Mouse (Mus musculus) limb, embryonic 13.5 days (tissue): ENCODE measurements around the gene Pip4k2c. TPM values are rescaled to one million over a fixed set of nuclear protein-coding genes. Genes with fewer than 3 reads are reported as not detected.

Experiments used
- ATAC-seq: fragments of 200-750 bp; cut with Nextera tagmentation; 2 replicates; pipeline ENCODE4 v1.8.0; 2017; ENCODE audit warnings: low read depth, moderate number of reproducible peaks, moderate TSS enrichment; ENCODE audit not compliant: low FRiP score
- H3K27ac ChIP-seq: fragments of 300-500 bp; sonication (generic); 2 replicates; pipeline ENCODE4 v1.5.1; 2015; ENCODE audit warnings: inconsistent platforms, mild to moderate bottlenecking, moderate library complexity
- H3K27me3 ChIP-seq: fragments of 300-500 bp; sonication (generic); 2 replicates; pipeline ENCODE4 v1.6.1; 2015; ENCODE audit warnings: mild to moderate bottlenecking, inconsistent platforms
- H3K36me3 ChIP-seq: fragments of 300-500 bp; sonication (generic); 2 replicates; pipeline ENCODE4 v1.6.1; 2015; ENCODE audit warnings: inconsistent platforms, mild to moderate bottlenecking, moderate library complexity
- H3K4me1 ChIP-seq: fragments of 300-500 bp; sonication (generic); 2 replicates; pipeline ENCODE4 v1.6.1; 2015; ENCODE audit warnings: inconsistent platforms
- H3K4me2 ChIP-seq: fragments of 300-500 bp; sonication (generic); replicated peaks from 2 replicates; pipeline ENCODE4 v1.6.1; 2015; ENCODE audit warnings: inconsistent platforms, mild to moderate bottlenecking, moderate library complexity
- H3K4me3 ChIP-seq: fragments of 300-500 bp; sonication (generic); 2 replicates; pipeline ENCODE4 v1.5.1; 2015; ENCODE audit warnings: moderate library complexity, mild to moderate bottlenecking, inconsistent platforms
- H3K9ac ChIP-seq: fragments of 300-500 bp; sonication (generic); 2 replicates; pipeline ENCODE4 v1.6.1; 2015; ENCODE audit warnings: mild to moderate bottlenecking, inconsistent platforms
- H3K9me3 ChIP-seq: fragments of 300-500 bp; sonication (generic); 2 replicates; pipeline ENCODE4 v1.6.1; 2016; ENCODE audit warnings: inconsistent platforms
- WGBS: fragments of 180-500 bp; shearing (Covaris S2); methylation state at CpG from one replicate; pipeline ENCODE4 v1.1.7; 2015; 5-methylcytosine and 5-hydroxymethylcytosine counted together
- polyA plus RNA-seq: library from polyadenylated mRNA; unstranded; fragments of >200 nt; fragmentation: Nextera tagmentation; extraction: Ambion mirVana; gene quantifications from 2 replicates; pipeline ENCODE4 v1.2.1, GENCODE M21; 2015

Gene Pip4k2c
- polyA plus RNA-seq, 1 experiment from 2014 or later, result 29.1 TPM

GRCm38 (mm10) chr10:127186451-127186850 is 24.9 kb downstream of the Pip4k2c start:
- no peak overlapping the region for H3K9ac ChIP-seq
- no peaks in the 10 kb centered on the region for H3K9me3 ChIP-seq
- H3K4me2 ChIP-seq, result no peak overlapping the region
- no peak overlapping the region for H3K4me3 ChIP-seq
- whole genome bisulfite sequencing, result 92% methylated on average over 1 of the region's 1 CpGs
- no peak for ATAC-seq
- peaks cover 21% of the 10 kb centered on the region for H3K27me3 ChIP-seq
- no peak overlapping the region for H3K27ac ChIP-seq
- peaks cover 40% of the 10 kb centered on the region for H3K4me1 ChIP-seq
- peaks cover 66% of the 10 kb centered on the region for H3K36me3 ChIP-seq

DNA sequence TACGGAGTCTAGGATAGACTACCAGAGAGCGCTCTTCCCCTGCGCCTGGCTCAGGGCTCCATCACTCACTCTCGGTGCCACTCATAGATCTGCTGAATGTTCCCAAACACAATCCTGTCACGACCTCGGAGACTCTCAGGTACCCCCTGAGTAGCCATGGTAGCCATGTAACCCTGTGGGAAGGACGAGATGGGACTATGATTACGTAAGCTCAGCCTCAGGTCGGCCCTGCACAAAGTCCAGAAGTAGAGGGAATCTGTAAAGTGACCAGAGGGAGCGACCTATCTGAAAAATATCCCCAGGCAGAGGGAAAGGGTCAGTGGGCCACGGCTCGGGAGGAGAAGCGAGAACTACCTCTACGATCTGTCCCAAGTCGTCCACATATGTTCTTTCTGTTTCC is 25.9 kb downstream of the Pip4k2c start:
- no peak overlapping the region for H3K4me3 ChIP-seq
- H3K4me2 ChIP-seq, result no peak overlapping the region
- no peak overlapping the region for H3K27ac ChIP-seq
- no peak for ATAC-seq
- H3K36me3 ChIP-seq, result peaks cover 56% of the 10 kb centered on the region
- H3K4me1 ChIP-seq, result peaks cover 31% of the 10 kb centered on the region
- WGBS, result 85% methylated on average over 15 of the region's 15 CpGs
- peaks cover 30% of the 10 kb centered on the region for H3K27me3 ChIP-seq
- no peak overlapping the region for H3K9ac ChIP-seq
- H3K9me3 ChIP-seq, result no peaks in the 10 kb centered on the region

GRCm38 (mm10) chr10:127185101-127185500 is 26.3 kb downstream of the Pip4k2c start:
- peaks cover 56% of the 10 kb centered on the region for H3K36me3 ChIP-seq

DNA sequence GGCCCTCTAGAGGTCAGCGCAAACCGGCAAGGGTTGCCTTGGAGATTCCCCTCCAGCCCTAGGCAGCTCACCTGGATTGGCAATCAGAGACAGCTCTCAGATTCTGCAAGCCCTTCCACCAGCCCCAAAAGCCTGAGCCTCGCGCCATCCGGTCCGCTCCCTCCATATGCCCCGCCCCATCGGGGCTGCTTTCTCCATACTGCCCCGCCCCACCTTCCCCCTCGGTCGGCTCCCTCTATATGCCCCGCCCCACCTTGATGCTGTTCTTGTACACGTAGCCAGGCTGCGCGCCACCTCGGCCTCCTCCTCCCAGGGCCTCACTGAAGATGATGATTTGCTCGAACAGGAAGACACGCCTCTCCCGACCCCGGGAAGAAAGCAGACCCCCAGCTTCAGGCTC is 27.6 kb downstream of the Pip4k2c start:
- H3K4me1 ChIP-seq, result peaks cover 34% of the 10 kb centered on the region
- no peak for ATAC-seq
- H3K4me2 ChIP-seq, result peak overlapping the region; percentile 45
- H3K4me3 ChIP-seq, result no peak overlapping the region; the same call in 1 of the 2 replicates
- WGBS, result 13% methylated on average over 20 of the region's 20 CpGs
- H3K9me3 ChIP-seq, result no peaks in the 10 kb centered on the region
- H3K9ac ChIP-seq, result peak overlapping the region; percentile 40
- H3K36me3 ChIP-seq, result peaks cover 56% of the 10 kb centered on the region
- H3K27me3 ChIP-seq, result peaks cover 48% of the 10 kb centered on the region
- H3K27ac ChIP-seq, result no peak overlapping the region

More at GRCm38 (mm10) chr10:127185101-127185500, 26.3 kb downstream of the Pip4k2c start:
- Histone ChIP-seq H3K27me3 (peaks cover 34% of the 10 kb centered on the region), H3K4me2 (no peak overlapping the region), H3K4me3 (no peak overlapping the region), H3K4me1 (peaks cover 31% of the 10 kb centered on the region), H3K27ac (no peak overlapping the region), H3K9ac (no peak overlapping the region), H3K9me3 (no peaks in the 10 kb centered on the region)
- WGBS, result 69% methylated on average over 9 of the region's 9 CpGs
- ATAC-seq, result no peak

- WGBS, result 89% methylated on average over 4 of the region's 4 CpGs
- no peak overlapping the region for H3K27ac ChIP-seq
- H3K9ac ChIP-seq, result no peak overlapping the region
- H3K4me1 ChIP-seq, result peaks cover 36% of the 10 kb centered on the region
- ATAC-seq, result no peak
- H3K9me3 ChIP-seq, result no peaks in the 10 kb centered on the region
- H3K36me3 ChIP-seq, result peaks cover 56% of the 10 kb centered on the region
- H3K4me3 ChIP-seq, result no peak overlapping the region
- H3K27me3 ChIP-seq, result peaks cover 59% of the 10 kb centered on the region
- no peak overlapping the region for H3K4me2 ChIP-seq
Observed at GRCm38 (mm10) chr10:127182624-127183023, 28.8 kb downstream of the Pip4k2c start.

- Histone ChIP-seq H3K4me2 (no peak overlapping the region), H3K9me3 (no peaks in the 10 kb centered on the region), H3K36me3 (peaks cover 50% of the 10 kb centered on the region), H3K4me3 (no peak overlapping the region), H3K27ac (no peak overlapping the region), H3K27me3 (peaks cover 70% of the 10 kb centered on the region), H3K9ac (no peak overlapping the region), H3K4me1 (peaks cover 37% of the 10 kb centered on the region)
- no peak for ATAC-seq
- 77% methylated on average over 6 of the region's 6 CpGs for WGBS
Observed at GRCm38 (mm10) chr10:127181566-127181965, 29.8 kb downstream of the Pip4k2c start.

DNA sequence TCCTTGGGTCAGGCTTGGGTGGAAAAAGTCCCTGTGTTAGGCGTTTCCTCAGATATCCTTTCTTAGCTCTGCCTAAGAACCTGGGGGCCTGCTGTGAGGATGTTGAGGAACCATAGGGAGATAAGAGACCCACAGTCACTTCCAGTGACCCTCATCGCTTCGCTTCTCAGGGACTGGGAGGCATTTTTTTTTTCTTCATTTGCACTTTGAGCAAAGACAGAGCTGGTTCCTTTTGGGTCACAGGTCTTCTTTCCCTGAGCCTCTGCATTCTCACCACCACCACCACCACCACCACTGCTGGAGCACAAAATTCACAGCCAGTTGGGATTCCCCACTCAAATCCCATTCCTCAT is 30.7 kb downstream of the Pip4k2c start:
- Histone ChIP-seq H3K9ac (peak overlapping the region; percentile 59), H3K27ac (no peak overlapping the region), H3K4me2 (peak overlapping the region; percentile 60), H3K27me3 (peaks cover 77% of the 10 kb centered on the region), H3K9me3 (no peaks in the 10 kb centered on the region), H3K4me1 (peaks cover 40% of the 10 kb centered on the region), H3K36me3 (peaks cover 41% of the 10 kb centered on the region), H3K4me3 (peak overlapping the region; percentile 33)
- ATAC-seq, result no peak
- WGBS, result 26% methylated on average over 3 of the region's 3 CpGs

DNA sequence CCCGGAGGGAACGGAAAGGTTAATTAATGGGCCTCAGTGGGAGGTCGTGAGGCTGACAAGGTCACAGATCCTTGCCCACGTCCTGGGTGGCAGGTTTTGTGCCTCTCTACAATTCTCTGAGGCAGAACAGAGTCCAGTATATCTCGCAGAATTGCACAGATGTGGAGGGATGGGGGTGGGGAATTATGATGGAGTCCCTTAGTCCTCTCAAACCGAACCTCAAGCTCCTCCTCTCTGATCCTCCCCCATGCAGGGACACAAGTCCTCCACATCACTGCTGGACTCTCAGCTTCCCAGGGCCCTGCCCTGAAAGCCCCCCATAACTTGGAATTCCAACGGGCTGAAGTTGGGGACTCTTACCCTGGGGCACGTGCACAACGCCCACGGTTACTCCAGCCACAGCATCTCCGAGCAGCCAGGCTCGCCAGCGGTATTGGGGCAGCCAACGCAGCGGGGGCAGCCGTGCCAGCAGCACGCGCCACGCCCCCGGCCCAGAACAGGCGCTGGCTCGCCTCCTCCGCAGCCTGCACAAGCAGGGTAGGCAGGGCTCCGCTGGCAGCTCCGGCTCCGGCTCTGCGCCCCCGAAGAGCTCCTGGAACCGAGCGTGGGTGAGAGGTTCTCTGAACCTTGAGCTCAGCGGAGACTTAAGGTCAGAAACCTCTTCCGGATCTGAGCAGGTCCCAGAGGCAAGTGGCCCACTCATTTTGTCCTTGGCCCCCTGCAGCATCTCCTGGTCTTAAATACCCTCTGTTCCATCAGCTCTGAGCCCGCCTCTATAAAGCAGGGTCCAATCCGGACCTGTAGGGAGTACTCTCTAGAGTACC is 31.3 kb downstream of the Pip4k2c start, which contains the start of gene Slc26a10:
Gene Slc26a10 (minus strand): TSS at position 775 of the 824 bp plus-strand sequence.
- ATAC-seq, result peak; percentile 16; the same call in 1 of the 2 replicates
- Histone ChIP-seq H3K27me3 (peaks cover 74% of the 10 kb centered on the region), H3K36me3 (peaks cover 35% of the 10 kb centered on the region), H3K4me2 (peak within 1 kb of the TSS; percentile 60), H3K9ac (peak within 1 kb of the TSS; percentile 59), H3K9me3 (no peaks in the 10 kb centered on the region), H3K27ac (no peak within 1 kb of the TSS), H3K4me1 (peaks cover 40% of the 10 kb centered on the region), H3K4me3 (peak within 1 kb of the TSS; percentile 33)
- 2% methylated on average over 34 of the region's 34 CpGs for WGBS

- Histone ChIP-seq H3K4me1 (peaks cover 28% of the 10 kb centered on the region), H3K9ac (peak overlapping the region; percentile 36), H3K4me3 (peak overlapping the region; percentile 32), H3K4me2 (peak overlapping the region; percentile 60), H3K36me3 (peaks cover 18% of the 10 kb centered on the region), H3K27ac (no peak overlapping the region), H3K9me3 (no peaks in the 10 kb centered on the region), H3K27me3 (peaks cover 72% of the 10 kb centered on the region)
- 4% methylated on average over 41 of the region's 41 CpGs for WGBS
- ATAC-seq, result no peak
Observed at GRCm38 (mm10) chr10:127178286-127179027, 32.9 kb downstream of the Pip4k2c start.

- Histone ChIP-seq H3K9me3 (no peaks in the 10 kb centered on the region), H3K4me3 (peak overlapping the region; percentile 32), H3K4me1 (peaks cover 28% of the 10 kb centered on the region), H3K27ac (no peak overlapping the region), H3K4me2 (peak overlapping the region; percentile 60), H3K27me3 (peaks cover 69% of the 10 kb centered on the region), H3K9ac (peak overlapping the region; percentile 36), H3K36me3 (peaks cover 11% of the 10 kb centered on the region)
- WGBS, result 1% methylated on average over 23 of the region's 23 CpGs
- ATAC-seq, result peak; percentile 70
Observed at GRCm38 (mm10) chr10:127177719-127178118, 33.7 kb downstream of the Pip4k2c start.

GRCm38 (mm10) chr10:127177235-127177634 is 34.1 kb downstream of the Pip4k2c start:
- H3K4me2 ChIP-seq, result peak overlapping the region; percentile 60
- H3K27me3 ChIP-seq, result peaks cover 65% of the 10 kb centered on the region
- WGBS, result 23% methylated on average over 9 of the region's 9 CpGs
- no peak overlapping the region for H3K27ac ChIP-seq
- H3K9ac ChIP-seq, result no peak overlapping the region; the same call in 1 of the 2 replicates
- peaks cover 6% of the 10 kb centered on the region for H3K36me3 ChIP-seq
- ATAC-seq, result no peak
- peak overlapping the region; percentile 32 for H3K4me3 ChIP-seq
- H3K4me1 ChIP-seq, result peaks cover 28% of the 10 kb centered on the region
- no peaks in the 10 kb centered on the region for H3K9me3 ChIP-seq

- no peak overlapping the region for H3K9ac ChIP-seq
Observed at GRCm38 (mm10) chr10:127176756-127177155, 34.6 kb downstream of the Pip4k2c start.

More at GRCm38 (mm10) chr10:127176756-127177155, 34.6 kb downstream of the Pip4k2c start:
- peaks cover 65% of the 10 kb centered on the region for H3K27me3 ChIP-seq
- H3K4me3 ChIP-seq, result 0 out of 2 replicates have a peak overlapping the region, but pooled peaks have one; percentile 10
- ATAC-seq, result no peak
- peaks cover 28% of the 10 kb centered on the region for H3K4me1 ChIP-seq
- 7% methylated on average over 7 of the region's 7 CpGs for WGBS
- no peaks in the 10 kb centered on the region for H3K9me3 ChIP-seq
- peaks cover 1% of the 10 kb centered on the region; the same call in 1 of the 2 replicates for H3K36me3 ChIP-seq
- H3K27ac ChIP-seq, result no peak overlapping the region
- H3K4me2 ChIP-seq, result peak overlapping the region; percentile 60
